Mouse (Mus musculus): ENCODE measurements at regions not wholly inside any gene's neighbourhood (a gene's known extent, or its start where the extent isn't known, plus 50 kb on each side); places are given as distances from the start of the nearest gene placed in this dataset.

GRCm38 (mm10) chr15:61400720-61401119, 477.9 kb upstream of the A1bg start:
- TF ChIP-seq MAX (IDR thresholded peaks at IDR 0.05; ENCODE audit: low read length) (no peak), CTCF (conservative IDR thresholded peaks at IDR 0.05 in 1 of 2, IDR thresholded peaks at IDR 0.05 in 1 of 2; ENCODE audit: low read depth in 2 of 2, low read length in 2 of 2) (peak; percentile 39 to 80; a peak in 3 of 4 replicates), EP300 (IDR thresholded peaks at IDR 0.05; ENCODE audit: low read length) (no peak)

All from CH12.LX (cell line).